Mouse (Mus musculus) liver, embryonic 13.5 days (tissue): ENCODE data around the gene Utf1. TPM values are rescaled to one million over a fixed set of nuclear protein-coding genes. Genes with fewer than 3 reads are reported as not detected.
A peak's percentile ranks its signal among the peaks of the same experiment; 100 is the strongest.

ENCODE experiments used
- ATAC-seq: fragments of 200-750 bp; cut with Nextera tagmentation; 2 replicates; pipeline ENCODE4 v1.8.0; 2017; ENCODE audit warnings: low read depth, mild to moderate bottlenecking, moderate number of reproducible peaks, moderate library complexity
- DNase-seq: peaks from one replicate; pipeline ENCODE4 v3.0.0; 2022
- H3K27ac ChIP-seq: fragments of 300-500 bp; sonication (generic); 2 replicates; pipeline ENCODE4 v1.5.1; 2015; ENCODE audit warnings: moderate library complexity, mild to moderate bottlenecking, inconsistent platforms
- H3K27me3 ChIP-seq: fragments of 300-500 bp; sonication (generic); 2 replicates; pipeline ENCODE4 v1.6.1; 2015; ENCODE audit warnings: mild to moderate bottlenecking, inconsistent platforms
- H3K36me3 ChIP-seq: fragments of 300-500 bp; sonication (generic); 2 replicates; pipeline ENCODE4 v1.6.1; 2015; ENCODE audit warnings: mild to moderate bottlenecking, inconsistent platforms
- H3K4me1 ChIP-seq: fragments of 300-500 bp; sonication (generic); replicated peaks from 2 replicates; pipeline ENCODE4 v1.6.1; 2015; ENCODE audit warnings: inconsistent platforms
- H3K4me2 ChIP-seq: fragments of 300-500 bp; sonication (generic); 2 replicates; pipeline ENCODE4 v1.6.1; 2015; ENCODE audit warnings: inconsistent platforms, mild to moderate bottlenecking, moderate library complexity
- H3K4me3 ChIP-seq: fragments of 300-500 bp; sonication (generic); replicated peaks from 2 replicates; pipeline ENCODE4 v1.5.1; 2015; ENCODE audit warnings: mild to moderate bottlenecking, inconsistent platforms
- H3K9ac ChIP-seq: fragments of 300-500 bp; sonication (generic); 2 replicates; pipeline ENCODE4 v1.6.1; 2015; ENCODE audit warnings: mild to moderate bottlenecking, inconsistent platforms
- H3K9me3 ChIP-seq: fragments of 300-500 bp; sonication (generic); replicated peaks from 2 replicates; pipeline ENCODE4 v1.6.1; 2016; ENCODE audit warnings: inconsistent platforms
- WGBS: fragments of 180-500 bp; shearing (Covaris S2); methylation state at CpG from one replicate; pipeline ENCODE4 v1.1.7; 2015; ENCODE audit not compliant: insufficient replicate concordance; 5-methylcytosine and 5-hydroxymethylcytosine counted together
- polyA plus RNA-seq: library from polyadenylated mRNA; unstranded; fragments of >200 nt; fragmentation: Nextera tagmentation; extraction: Ambion mirVana; gene quantifications from 2 replicates; pipeline ENCODE4 v1.2.1, GENCODE M21; 2015

Gene Utf1
- polyA plus RNA-seq, 1 experiment from 2014 or later, result not detected

DNA sequence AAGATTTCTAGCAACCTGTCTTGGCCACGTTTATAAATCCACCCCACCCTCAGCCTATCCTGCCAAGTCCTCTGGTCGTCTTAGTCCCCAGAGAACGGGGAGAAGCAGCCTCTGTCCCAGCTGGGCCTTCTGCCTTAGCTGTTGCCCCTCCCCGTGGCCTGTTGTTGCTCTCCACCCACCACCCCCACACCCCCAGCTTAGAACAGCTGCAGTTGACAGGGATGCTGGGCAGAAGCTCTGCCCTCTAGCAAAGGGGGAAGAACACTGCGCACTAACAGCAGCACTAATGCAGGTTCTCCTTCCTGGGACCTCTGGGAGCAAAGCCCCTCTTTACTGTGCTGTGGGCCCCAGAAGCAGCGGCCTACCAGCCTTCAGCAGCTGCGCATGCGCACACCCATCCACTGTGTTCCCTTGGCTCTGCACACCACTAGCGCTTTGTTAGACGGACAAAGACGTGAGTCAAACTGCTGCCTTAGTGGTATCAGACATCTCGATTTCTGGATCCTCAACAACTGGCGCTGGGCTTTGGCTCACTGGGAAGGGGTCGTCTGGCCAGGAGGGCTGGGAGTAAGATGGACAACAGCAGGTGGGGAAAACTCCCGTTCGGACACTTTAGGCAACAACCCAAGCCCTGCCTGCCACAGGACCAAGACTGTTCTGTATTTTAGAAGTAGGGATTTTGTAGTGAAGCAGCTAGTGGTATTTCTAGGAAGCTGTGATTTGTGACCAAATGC lies 2.9 kb upstream of the Utf1 start:
- no peak overlapping the region for H3K27ac ChIP-seq
- WGBS, result 56% methylated on average over 16 of the region's 16 CpGs

DNA sequence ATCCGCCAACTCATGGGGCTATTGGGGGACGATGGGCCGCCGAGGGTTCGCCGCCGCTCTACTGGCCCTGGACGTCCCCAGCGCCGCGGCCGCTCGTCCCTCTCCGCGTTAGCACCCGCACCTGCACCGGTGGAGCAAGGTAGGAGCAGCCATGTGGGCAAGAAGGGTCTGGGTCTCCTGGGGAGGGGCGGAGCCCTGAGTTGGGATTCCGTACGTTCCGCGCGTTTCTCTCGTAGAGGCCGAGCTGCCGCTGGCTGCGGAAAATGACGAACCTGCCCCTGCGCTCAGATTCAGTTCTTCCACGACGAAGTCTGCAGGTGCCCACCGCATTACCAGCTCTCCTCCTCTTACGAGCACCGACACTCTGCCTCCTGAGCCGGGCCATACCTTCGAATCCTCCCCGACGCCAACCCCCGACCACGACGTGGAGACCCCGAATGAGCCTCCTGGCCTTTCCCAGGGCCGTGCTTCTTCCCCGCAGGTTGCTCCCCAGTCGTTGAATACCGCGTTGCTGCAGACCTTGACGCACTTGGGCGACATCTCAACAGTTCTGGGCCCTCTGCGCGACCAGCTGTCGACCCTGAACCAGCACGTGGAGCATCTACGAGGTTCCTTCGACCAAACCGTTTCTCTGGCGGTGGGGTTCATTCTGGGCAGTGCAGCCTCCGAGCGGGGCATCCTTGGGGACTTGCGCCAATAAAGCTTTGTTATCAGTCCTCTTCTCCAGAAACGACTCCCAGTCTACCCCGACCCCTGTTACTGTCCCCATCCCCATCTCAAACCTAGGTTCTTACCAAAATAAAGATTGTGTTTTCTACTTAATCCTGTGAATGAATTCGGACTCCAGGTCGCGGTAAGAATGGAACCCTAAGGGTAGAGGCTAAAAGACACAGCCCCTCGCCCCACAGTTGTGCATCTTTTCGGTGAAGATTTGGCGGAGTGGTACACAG lies 977 bp downstream of the Utf1 start:
- Histone ChIP-seq H3K36me3 (no peaks in the 10 kb centered on the region), H3K4me3 (peak overlapping the region; percentile 28), H3K4me2 (peak overlapping the region; percentile 44), H3K9me3 (no peaks in the 10 kb centered on the region), H3K27ac (no peak overlapping the region), H3K9ac (no peak overlapping the region), H3K4me1 (peaks cover 4% of the 10 kb centered on the region), H3K27me3 (peaks cover 93% of the 10 kb centered on the region)
- ATAC-seq (no peak), DNase-seq (no peak)
- 4% methylated on average over 68 of the region's 68 CpGs for WGBS

More for the DNA sequence above, 2.9 kb upstream of the Utf1 start:
- Histone ChIP-seq H3K27me3 (peaks cover 70% of the 10 kb centered on the region), H3K9ac (no peak overlapping the region), H3K9me3 (no peaks in the 10 kb centered on the region), H3K4me3 (no peak overlapping the region), H3K36me3 (no peaks in the 10 kb centered on the region), H3K4me2 (no peak overlapping the region), H3K4me1 (0 out of 2 replicates have a peak, but pooled peaks cover 2% of the 10 kb centered on the region)
- ATAC-seq, result no peak
- DNase-seq, result no peak

DNA sequence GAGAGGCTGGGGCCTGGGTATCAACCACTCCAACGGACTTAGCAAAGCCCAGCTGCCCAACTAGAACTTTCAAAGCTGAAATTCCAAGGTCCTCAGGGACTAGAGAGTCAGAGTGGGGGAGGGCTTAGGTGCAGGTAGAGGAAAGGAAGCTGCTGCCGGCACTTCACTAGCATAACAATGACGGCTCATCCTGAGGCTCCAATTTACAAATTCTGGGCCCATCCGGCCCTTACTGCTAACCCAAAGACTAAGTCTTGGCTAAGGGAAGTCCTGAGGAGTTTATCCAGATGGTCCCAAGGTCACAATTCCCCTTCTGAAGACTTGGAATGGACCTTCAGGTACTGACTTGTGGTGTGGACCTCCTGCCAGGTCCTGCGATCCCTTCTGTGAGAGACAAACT lies 1.9 kb downstream of the Utf1 start:
- no peak for DNase-seq
- Histone ChIP-seq H3K4me2 (no peak overlapping the region), H3K27ac (no peak overlapping the region), H3K4me3 (no peak overlapping the region), H3K4me1 (peaks cover 13% of the 10 kb centered on the region), H3K9me3 (no peaks in the 10 kb centered on the region), H3K27me3 (peaks cover 89% of the 10 kb centered on the region), H3K36me3 (no peaks in the 10 kb centered on the region), H3K9ac (no peak overlapping the region)
- no peak for ATAC-seq
- WGBS, result 8% methylated on average over 5 of the region's 5 CpGs

DNA sequence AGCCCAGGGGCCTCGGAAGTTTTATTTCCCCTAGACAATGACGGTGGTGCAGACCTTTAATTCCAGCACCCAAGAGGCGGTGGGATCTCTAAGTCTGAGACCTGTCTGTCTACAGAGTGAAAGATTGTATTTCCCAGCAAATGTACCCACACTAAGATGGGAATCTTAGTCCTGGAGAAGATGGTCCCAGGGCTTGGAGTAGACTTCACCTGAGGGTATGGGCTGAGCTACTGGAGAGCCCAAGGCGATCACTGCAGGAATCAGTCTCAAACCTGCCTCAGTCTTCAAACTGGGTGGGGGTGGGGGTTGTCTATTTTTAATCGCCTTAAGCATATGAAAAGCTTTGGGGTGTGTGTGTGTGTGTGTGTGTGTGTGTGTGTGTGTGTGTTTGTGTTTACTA lies 2.4 kb downstream of the Utf1 start:
- ATAC-seq (no peak), DNase-seq (no peak)
- peaks cover 17% of the 10 kb centered on the region for H3K4me1 ChIP-seq
- H3K27ac ChIP-seq, result no peak overlapping the region
- no peaks in the 10 kb centered on the region for H3K9me3 ChIP-seq
- WGBS, result 26% methylated on average over 5 of the region's 5 CpGs
- H3K36me3 ChIP-seq, result no peaks in the 10 kb centered on the region
- H3K4me2 ChIP-seq, result no peak overlapping the region
- H3K9ac ChIP-seq, result no peak overlapping the region
- H3K4me3 ChIP-seq, result no peak overlapping the region
- peaks cover 84% of the 10 kb centered on the region for H3K27me3 ChIP-seq

DNA sequence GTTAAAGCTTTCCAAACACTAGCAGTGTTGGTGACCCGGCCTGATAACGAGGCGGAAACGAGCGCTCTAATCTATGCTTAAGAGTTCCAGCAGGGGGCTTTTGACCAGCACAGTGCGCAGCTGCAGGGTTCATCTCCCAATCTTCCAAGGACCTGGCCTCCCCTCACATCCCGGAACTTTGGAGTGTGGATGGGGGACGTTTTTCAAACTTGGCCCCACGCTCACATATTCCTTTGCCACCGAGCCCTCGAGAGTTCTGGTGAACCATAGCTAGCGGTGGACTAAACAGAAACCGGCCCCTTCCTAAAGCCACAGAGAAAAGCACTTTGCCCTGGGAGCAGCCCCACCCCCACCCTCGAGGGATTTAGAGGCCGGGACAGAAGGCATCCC lies 6.3 kb downstream of the Utf1 start:
- under 1% methylated on average over 15 of the region's 15 CpGs for WGBS
- DNase-seq, result peak; percentile 29
- H3K27ac ChIP-seq, result no peak overlapping the region

DNA sequence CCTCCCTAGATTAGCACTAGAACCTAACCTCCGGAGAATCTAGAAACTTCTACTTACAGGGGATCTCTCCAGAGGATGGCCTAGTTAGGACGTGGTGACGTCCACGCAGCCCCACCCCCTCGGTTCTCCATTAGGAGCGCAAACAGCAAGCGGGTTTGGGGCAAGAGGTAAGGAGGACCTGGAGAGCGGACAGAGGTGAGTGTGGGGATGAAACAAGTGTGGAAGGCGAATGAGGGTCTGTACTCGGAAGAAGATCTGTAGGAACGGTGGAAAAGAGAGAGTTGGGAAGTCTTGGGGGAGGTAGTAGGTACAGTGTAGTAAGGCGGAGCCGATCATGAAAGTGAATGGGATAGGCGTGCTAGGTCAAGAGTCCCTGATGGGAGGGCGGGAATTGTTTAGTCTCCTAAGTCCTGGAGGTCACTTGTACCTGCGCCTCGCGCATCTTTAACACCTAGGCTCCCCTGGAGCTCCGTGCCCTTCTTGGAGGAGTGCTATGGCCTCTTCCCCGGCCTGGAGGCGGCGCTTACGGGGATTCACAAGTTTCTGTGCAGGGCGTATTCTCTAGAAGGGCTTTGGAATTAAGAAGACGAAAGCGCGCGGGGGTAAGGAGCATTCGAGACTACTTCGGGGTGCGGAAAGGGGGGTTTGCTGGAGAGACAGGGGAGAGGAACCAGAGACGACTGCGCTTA lies 6.8 kb downstream of the Utf1 start:
- H3K36me3 ChIP-seq, result no peaks in the 10 kb centered on the region
- H3K4me3 ChIP-seq, result peak overlapping the region; percentile 65
- DNase-seq (peak; percentile 49), ATAC-seq (peak; percentile 80)
- WGBS, result under 1% methylated on average over 33 of the region's 33 CpGs
- peak overlapping the region; percentile 64 for H3K9ac ChIP-seq
- H3K4me1 ChIP-seq, result peaks cover 24% of the 10 kb centered on the region
- H3K4me2 ChIP-seq, result peak overlapping the region; percentile 90
- no peaks in the 10 kb centered on the region for H3K9me3 ChIP-seq
- peak overlapping the region; percentile 23; the same call in 1 of the 2 replicates for H3K27ac ChIP-seq
- H3K27me3 ChIP-seq, result peaks cover 40% of the 10 kb centered on the region

More for the DNA sequence above, 6.3 kb downstream of the Utf1 start:
- peak overlapping the region; percentile 64 for H3K9ac ChIP-seq
- peaks cover 45% of the 10 kb centered on the region for H3K27me3 ChIP-seq
- H3K9me3 ChIP-seq, result no peaks in the 10 kb centered on the region
- peak; percentile 70 for ATAC-seq
- H3K36me3 ChIP-seq, result no peaks in the 10 kb centered on the region
- H3K4me1 ChIP-seq, result peaks cover 19% of the 10 kb centered on the region
- H3K4me3 ChIP-seq, result peak overlapping the region; percentile 65
- peak overlapping the region; percentile 90 for H3K4me2 ChIP-seq

DNA sequence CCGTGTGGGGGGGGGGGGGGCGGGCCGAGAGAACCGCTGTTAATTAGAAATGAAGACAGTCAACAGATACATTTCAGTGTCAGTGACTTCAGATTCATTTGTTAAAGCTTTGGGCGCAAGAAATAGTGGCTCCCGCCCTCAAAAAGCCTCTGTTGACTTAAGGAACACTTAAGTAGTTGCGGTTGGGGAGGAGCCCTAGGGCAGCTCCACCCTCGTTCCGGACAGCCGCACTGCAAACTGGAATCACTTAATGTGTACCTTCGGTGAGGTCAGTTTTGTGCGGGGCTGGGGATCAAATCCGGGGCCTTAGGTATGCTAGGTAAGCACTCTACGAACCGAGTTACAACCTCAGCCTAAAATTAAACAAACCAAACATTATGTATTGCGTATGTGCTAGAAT lies 7.5 kb downstream of the Utf1 start:
- DNase-seq (no peak), ATAC-seq (peak; percentile 35; the same call in 1 of the 2 replicates)
- Histone ChIP-seq H3K27ac (no peak overlapping the region), H3K4me2 (peak overlapping the region; percentile 90), H3K4me3 (peak overlapping the region; percentile 65), H3K9me3 (no peaks in the 10 kb centered on the region), H3K4me1 (peaks cover 30% of the 10 kb centered on the region), H3K36me3 (no peaks in the 10 kb centered on the region), H3K9ac (peak overlapping the region; percentile 64), H3K27me3 (peaks cover 34% of the 10 kb centered on the region)
- WGBS, result 4% methylated on average over 16 of the region's 16 CpGs

DNA sequence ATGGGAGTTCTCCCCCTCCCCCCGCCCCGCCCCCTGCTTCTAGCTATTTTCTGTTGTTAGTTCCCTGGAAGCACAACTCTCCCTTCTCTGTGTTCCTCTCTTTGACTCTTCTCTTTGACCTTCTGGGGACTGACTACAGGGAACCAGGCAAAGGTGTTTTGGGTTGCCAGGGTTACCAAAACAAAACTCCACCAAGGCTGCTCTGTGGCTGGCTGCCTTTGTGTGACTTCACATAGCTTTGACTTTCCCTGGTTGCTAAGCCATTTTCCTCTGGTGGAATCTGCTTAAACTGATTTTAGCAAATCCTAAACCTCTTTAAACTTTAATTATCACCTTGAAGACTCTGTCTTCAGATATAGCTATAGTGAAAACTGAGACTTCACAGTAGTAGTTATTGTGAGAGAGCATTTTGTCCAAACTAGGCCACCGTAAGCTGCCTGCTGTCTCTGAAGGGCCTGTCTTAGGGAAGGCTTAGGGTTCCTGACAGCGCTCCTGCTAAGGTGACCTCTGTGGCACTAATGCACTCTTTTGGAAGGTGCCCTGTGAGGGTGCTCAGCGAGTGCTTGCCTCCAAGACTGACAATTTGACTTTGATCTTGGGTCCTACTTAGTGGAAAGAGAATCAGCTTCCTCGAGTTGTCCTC lies 8.5 kb downstream of the Utf1 start:
- no peaks in the 10 kb centered on the region for H3K9me3 ChIP-seq
- ATAC-seq (no peak), DNase-seq (no peak)
- 65% methylated on average over 6 of the region's 6 CpGs for WGBS
- no peak overlapping the region for H3K27ac ChIP-seq
- peak overlapping the region; percentile 90 for H3K4me2 ChIP-seq
- H3K4me1 ChIP-seq, result peaks cover 39% of the 10 kb centered on the region
- H3K27me3 ChIP-seq, result peaks cover 31% of the 10 kb centered on the region
- H3K36me3 ChIP-seq, result no peaks in the 10 kb centered on the region
- no peak overlapping the region for H3K4me3 ChIP-seq
- no peak overlapping the region for H3K9ac ChIP-seq

DNA sequence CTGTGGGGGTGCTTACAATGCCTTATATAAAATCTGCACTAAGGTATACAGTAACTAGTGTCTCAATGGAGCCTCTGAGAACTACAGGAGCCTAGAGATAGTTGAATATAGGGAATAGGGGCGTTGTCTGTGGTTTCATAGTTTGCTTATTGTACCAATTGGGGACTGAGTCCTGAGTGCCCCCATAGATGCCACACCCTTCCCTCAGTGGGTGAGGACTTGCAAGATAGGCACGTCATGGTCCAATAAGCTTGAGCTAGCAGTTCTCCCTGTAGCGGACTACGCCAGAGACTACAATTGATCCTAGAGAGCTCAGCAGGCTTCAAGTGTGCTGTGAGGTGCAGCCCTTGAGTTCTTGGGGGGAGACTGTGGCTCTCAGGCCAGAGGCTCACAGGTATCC lies 11.9 kb downstream of the Utf1 start:
- Histone ChIP-seq H3K36me3 (no peaks in the 10 kb centered on the region), H3K4me2 (no peak overlapping the region), H3K27ac (no peak overlapping the region), H3K4me1 (peaks cover 28% of the 10 kb centered on the region), H3K4me3 (no peak overlapping the region), H3K27me3 (peaks cover 29% of the 10 kb centered on the region), H3K9me3 (no peaks in the 10 kb centered on the region), H3K9ac (no peak overlapping the region)
- ATAC-seq (peak; percentile 76), DNase-seq (no peak)
- WGBS, result 37% methylated on average over 4 of the region's 4 CpGs

DNA sequence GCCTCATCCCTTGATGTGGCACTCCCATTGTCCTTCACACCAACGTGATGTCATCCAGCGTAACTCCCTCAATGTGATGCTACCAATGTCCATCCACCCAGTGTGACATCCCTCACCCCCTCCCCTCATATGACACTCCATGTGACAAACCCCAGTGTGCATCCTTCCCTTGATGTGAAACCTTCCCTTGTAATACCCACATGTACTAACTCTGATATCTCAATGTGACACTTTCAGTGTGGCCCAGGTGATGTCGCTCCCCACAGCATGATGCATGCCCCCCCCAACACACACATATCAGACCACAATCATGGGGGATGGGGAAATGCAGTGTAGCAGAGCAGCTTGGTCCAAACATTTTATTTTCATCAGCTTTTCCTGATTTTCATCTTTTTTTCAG lies 13.1 kb downstream of the Utf1 start:
- Histone ChIP-seq H3K4me1 (peaks cover 23% of the 10 kb centered on the region), H3K36me3 (no peaks in the 10 kb centered on the region), H3K9ac (no peak overlapping the region), H3K4me3 (no peak overlapping the region), H3K4me2 (no peak overlapping the region), H3K27ac (no peak overlapping the region), H3K9me3 (no peaks in the 10 kb centered on the region), H3K27me3 (peaks cover 29% of the 10 kb centered on the region)
- ATAC-seq, result no peak
- DNase-seq, result no peak
- WGBS, result 73% methylated on average over 3 of the region's 3 CpGs
